Mouse (Mus musculus) MEL (cell line): ENCODE results near the gene Gba2. TPM values are rescaled to one million over a fixed set of nuclear protein-coding genes. Genes with fewer than 3 reads are reported as not detected.

Experiments
- DNase-seq: peaks from one replicate; pipeline ENCODE4 v3.0.0; 2011; ENCODE audit warnings: low read depth, low spot score
- H3K27ac ChIP-seq: 2 replicates; pipeline ENCODE4 v1.5.1; 2012; ENCODE audit warnings: low read depth, mild to moderate bottlenecking, control low read depth, low read length, moderate library complexity; ENCODE audit not compliant: control insufficient read depth
- H3K27me3 ChIP-seq, 2 experiments: fragments of 150-350 bp in 1 of 2; sonication (generic) in 1 of 2; 2 replicates each; pipeline ENCODE4 v1.6.1; 2012; ENCODE audit warnings: low read length in 2 of 2, mild to moderate bottlenecking in 2 of 2, improper control_type of control experiment in 1 of 2, moderate library complexity in 1 of 2; ENCODE audit not compliant: insufficient read depth in 2 of 2, control insufficient read depth in 1 of 2
- H3K36me3 ChIP-seq, 2 experiments: 2 replicates each; pipeline ENCODE4 v1.6.1; 2012 to 2014; ENCODE audit warnings: low read length in 2 of 2, improper control_type of control experiment in 1 of 2, inconsistent platforms in 1 of 2, mild to moderate bottlenecking in 1 of 2; ENCODE audit not compliant: insufficient read depth in 2 of 2, control insufficient read depth in 1 of 2
- H3K4me1 ChIP-seq, 2 experiments: fragments of 150-350 bp in 1 of 2; sonication (generic) in 1 of 2; 2 replicates each; pipeline ENCODE4 v1.6.1; 2012; ENCODE audit warnings: low read length in 2 of 2, improper control_type of control experiment in 1 of 2, mild to moderate bottlenecking in 1 of 2; ENCODE audit not compliant: insufficient read depth in 2 of 2, control insufficient read depth in 1 of 2
- H3K4me3 ChIP-seq, 2 experiments: fragments of 150-350 bp in 1 of 2; sonication (generic) in 1 of 2; 2 replicates each; pipeline ENCODE4 v1.5.1; 2012; ENCODE audit warnings: low read depth in 2 of 2, low read length in 2 of 2, mild to moderate bottlenecking in 2 of 2, moderate library complexity in 2 of 2, control low read depth in 1 of 2, improper control_type of control experiment in 1 of 2; ENCODE audit not compliant: control insufficient read depth in 1 of 2, insufficient read depth in 1 of 2
- H3K79me2 ChIP-seq: 2 replicates; pipeline ENCODE4 v1.6.1; 2012; ENCODE audit warnings: mild to moderate bottlenecking, low read length, moderate library complexity; ENCODE audit not compliant: control insufficient read depth, poor library complexity, insufficient read depth
- H3K9ac ChIP-seq: 2 replicates; pipeline ENCODE4 v1.6.1; 2012; ENCODE audit warnings: low read depth, mild to moderate bottlenecking, control low read depth, low read length, moderate library complexity; ENCODE audit not compliant: control insufficient read depth, poor library complexity, severe bottlenecking
- H3K9me3 ChIP-seq: fragments of 150-350 bp; sonication (generic); replicated peaks from 2 replicates; pipeline ENCODE4 v1.6.1; 2012; ENCODE audit warnings: mild to moderate bottlenecking, low read length, improper control_type of control experiment, moderate library complexity; ENCODE audit not compliant: insufficient read depth
- BHLHE40 ChIP-seq: IDR thresholded peaks from 2 replicates; pipeline ENCODE4 v1.6.1; 2012; ENCODE audit warnings: low read depth, mild to moderate bottlenecking, inconsistent platforms, low read length, improper control_type of control experiment, borderline replicate concordance
- CHD1 ChIP-seq: IDR thresholded peaks from 2 replicates; pipeline ENCODE4 v1.6.1; 2012; ENCODE audit warnings: low read depth, mild to moderate bottlenecking, inconsistent platforms, low read length, improper control_type of control experiment
- CTCF ChIP-seq, 3 experiments: IDR thresholded peaks in 2 of 3; conservative IDR thresholded peaks in 1 of 3; 2 replicates each; pipeline ENCODE4 v1.5.1; 2011 to 2012; ENCODE audit warnings: low read length in 3 of 3, low read depth in 2 of 3, mild to moderate bottlenecking in 2 of 3, improper control_type of control experiment in 1 of 3, inconsistent platforms in 1 of 3, mixed read lengths in 1 of 3, moderate library complexity in 1 of 3; ENCODE audit not compliant: control insufficient read depth in 1 of 3, insufficient read depth in 1 of 3, poor library complexity in 1 of 3, severe bottlenecking in 1 of 3
- E2F4 ChIP-seq: IDR thresholded peaks from 2 replicates; pipeline ENCODE4 v1.6.1; 2011; ENCODE audit warnings: low read depth, low read length, improper control_type of control experiment, borderline replicate concordance
- ELF1 ChIP-seq: IDR thresholded peaks from 2 replicates; pipeline ENCODE4 v1.6.1; 2014; ENCODE audit warnings: low read depth, mild to moderate bottlenecking, inconsistent platforms, low read length, improper control_type of control experiment, moderate library complexity
- EP300 ChIP-seq, 2 experiments: IDR thresholded peaks; 2 replicates each; pipeline ENCODE4 v1.6.1; 2011; ENCODE audit warnings: improper control_type of control experiment in 2 of 2, low read length in 2 of 2, low read depth in 1 of 2, mild to moderate bottlenecking in 1 of 2
- GABPA ChIP-seq: IDR thresholded peaks from 2 replicates; pipeline ENCODE4 v1.6.1; 2012; ENCODE audit warnings: low read depth, mild to moderate bottlenecking, inconsistent platforms, low read length, improper control_type of control experiment, moderate library complexity
- HCFC1 ChIP-seq: IDR thresholded peaks from 2 replicates; pipeline ENCODE4 v1.6.1; 2012; ENCODE audit warnings: low read depth, mild to moderate bottlenecking, inconsistent platforms, low read length, improper control_type of control experiment, moderate library complexity
- JUND ChIP-seq: IDR thresholded peaks from 2 replicates; pipeline ENCODE4 v1.6.1; 2011; ENCODE audit warnings: low read depth, mild to moderate bottlenecking, improper control_type of control experiment, low read length
- KAT2A ChIP-seq: conservative IDR thresholded peaks from 2 replicates; pipeline ENCODE4 v1.6.1; 2012; ENCODE audit warnings: low read depth, low read length, improper control_type of control experiment, inconsistent platforms
- MEF2A ChIP-seq: IDR thresholded peaks from 2 replicates; pipeline ENCODE4 v1.6.1; 2014; ENCODE audit warnings: low read depth, mild to moderate bottlenecking, inconsistent platforms, low read length, improper control_type of control experiment; ENCODE audit not compliant: poor library complexity, insufficient replicate concordance, severe bottlenecking; ENCODE audit errors: extremely low read depth
- POLR2AphosphoS2 ChIP-seq: IDR thresholded peaks from 2 replicates; pipeline ENCODE4 v1.6.1; 2011; ENCODE audit warnings: low read length, improper control_type of control experiment
- SIN3A ChIP-seq: IDR thresholded peaks from 2 replicates; pipeline ENCODE4 v1.6.1; 2012; ENCODE audit warnings: low read length, improper control_type of control experiment, inconsistent platforms
- TBP ChIP-seq: IDR thresholded peaks from 2 replicates; pipeline ENCODE4 v1.8.0; 2011; ENCODE audit warnings: low read depth, low read length, improper control_type of control experiment
- ZKSCAN1 ChIP-seq: IDR thresholded peaks from 2 replicates; pipeline ENCODE4 v1.6.1; 2012; ENCODE audit warnings: low read depth, mild to moderate bottlenecking, inconsistent platforms, low read length, improper control_type of control experiment, moderate library complexity
- ZNF384 ChIP-seq: IDR thresholded peaks from 2 replicates; pipeline ENCODE4 v1.6.1; 2012; ENCODE audit warnings: low read depth, mild to moderate bottlenecking, inconsistent platforms, low read length, improper control_type of control experiment
- polyA plus RNA-seq, 2 experiments: library from polyadenylated mRNA; stranded (reverse) in 1 of 2; unstranded in 1 of 2; fragments of >175 nt in 1 of 2; fragments of >200 nt in 1 of 2; gene quantifications; 2 replicates each; pipeline versions ENCODE4 v1.2.1 to v1.2.4; 2012; ENCODE audit warnings: low replicate concordance in 2 of 2, low read depth in 1 of 2; ENCODE audit not compliant: insufficient read length in 2 of 2, insufficient read depth in 1 of 2, missing spikeins in 1 of 2
- total RNA-seq: library from RNA; depleted of rRNA; stranded (reverse); fragments of 300-350 nt; gene quantifications from 2 replicates; pipeline ENCODE4 v1.2.3, GENCODE M21; 2012; rRNA removed

The Gba2 gene
- total and polyA plus RNA-seq, 3 experiments = 5.7 to 24.9 TPM; not detected in 1

DNA sequence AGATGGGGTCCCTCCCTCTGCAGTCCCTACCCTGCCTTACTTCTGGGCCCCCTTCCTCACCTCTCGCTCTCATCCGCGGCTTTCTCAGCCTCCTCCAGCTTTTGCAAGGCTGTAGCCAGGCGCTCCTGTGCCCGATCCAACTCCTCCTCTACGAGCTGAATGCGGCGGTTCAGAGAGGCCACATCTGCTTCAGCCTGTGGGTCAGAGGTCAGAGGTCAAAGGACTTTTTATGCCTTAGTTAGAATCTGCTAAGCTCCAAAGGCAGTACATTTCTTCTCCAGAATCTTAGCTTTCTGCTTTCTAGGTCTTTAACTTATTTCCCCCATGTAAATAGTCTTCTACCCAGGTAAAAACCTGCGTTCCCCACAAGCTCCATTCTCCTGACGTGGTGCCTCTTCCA lies 59.1 kb downstream of the Gba2 start:
- no peaks in the 10 kb centered on the region for H3K79me2 ChIP-seq
- no peak for TF ChIP-seq BHLHE40
- no peak for TF ChIP-seq E2F4
- TF ChIP-seq KAT2A = no peak
- no peak for TF ChIP-seq MEF2A
- no peak for TF ChIP-seq CTCF (IDR thresholded peaks at IDR 0.05 in 2 of 3, conservative IDR thresholded peaks at IDR 0.05 in 1 of 3; ENCODE audit: control insufficient read depth in 1 of 3, insufficient read depth in 1 of 3, low read depth in 2 of 3, low read length in 3 of 3, poor library complexity in 1 of 3, severe bottlenecking in 1 of 3)
- no peak for TF ChIP-seq GABPA
- no peak for TF ChIP-seq HCFC1
- no peak for TF ChIP-seq JUND
- TF ChIP-seq POLR2AphosphoS2 = no peak
- TF ChIP-seq SIN3A = no peak
- no peak for TF ChIP-seq CHD1
- no peak for TF ChIP-seq ZKSCAN1
- no peak for TF ChIP-seq ELF1
- TF ChIP-seq TBP = no peak
- no peak for TF ChIP-seq EP300 (IDR thresholded peaks at IDR 0.05; ENCODE audit: low read depth in 1 of 2, low read length in 2 of 2)
- no peak for TF ChIP-seq ZNF384
- TF ChIP-seq, all 39 proteins: peak for 0
- peaks cover 0 to 13% of the 10 kb centered on the region in 2 experiments for H3K4me1 ChIP-seq
- no peak for DNase-seq
- peaks cover 0 to 11% of the 10 kb centered on the region in 2 experiments; a peak in 2 of 4 replicates for H3K36me3 ChIP-seq
- H3K27me3 ChIP-seq = peaks cover 0 to under 1% of the 10 kb centered on the region in 2 experiments; a peak in 1 of 4 replicates
- no peaks in the 10 kb centered on the region for H3K9me3 ChIP-seq
- H3K4me3 ChIP-seq = no peak overlapping the region
- no peak overlapping the region for H3K9ac ChIP-seq
- no peak overlapping the region for H3K27ac ChIP-seq

Other genes starting within 250 kb of the Gba2 start
- 2.4 and 4.7 TPM in 2 replicates for gene Rusc2, start 196.9 kb downstream of the Gba2 start, total RNA-seq
- gene Rusc2, start 196.9 kb downstream of the Gba2 start, polyA plus RNA-seq = 1 to 10 TPM in 1 of 2 experiments, not detected in 1; 7.3 TPM
- gene Fam166b, start 149.7 kb downstream of the Gba2 start, total RNA-seq = not detected in 2 replicates
- gene Fam166b, start 149.7 kb downstream of the Gba2 start, polyA plus RNA-seq = not detected
- 7.6 and 9.1 TPM in 2 replicates for gene Tesk1, start 136.9 kb downstream of the Gba2 start, total RNA-seq
- gene Tesk1, start 136.9 kb downstream of the Gba2 start, polyA plus RNA-seq = 10 to 100 TPM in 1 of 2 experiments, not detected in 1; 24.6 TPM
- 0.52 and 1.3 TPM in 2 replicates for gene Cd72, start 124.2 kb downstream of the Gba2 start, total RNA-seq
- gene Cd72, start 124.2 kb downstream of the Gba2 start, polyA plus RNA-seq = 1 to 10 TPM in 1 of 2 experiments, not detected in 1; 2.4 TPM
- 0.08 TPM in 1 of 2 replicates, not detected in the other for gene Sit1, start 95.1 kb downstream of the Gba2 start, total RNA-seq
- under 1 TPM in 1 of 2 experiments, not detected in 1; 0.06 TPM for gene Sit1, start 95.1 kb downstream of the Gba2 start, polyA plus RNA-seq
- gene Ccdc107, start 86.0 kb downstream of the Gba2 start, total RNA-seq = 32.9 and 44.3 TPM in 2 replicates
- gene Ccdc107, start 86.0 kb downstream of the Gba2 start, polyA plus RNA-seq = 10 to 100 TPM in 1 of 2 experiments, not detected in 1; 56.7 TPM
- gene Arhgef39, start 79.2 kb downstream of the Gba2 start, total RNA-seq = 26.3 and 26.5 TPM in 2 replicates
- gene Arhgef39, start 79.2 kb downstream of the Gba2 start, polyA plus RNA-seq = 10 to 100 TPM in 1 of 2 experiments, not detected in 1; 56.7 TPM
- gene Car9, start 71.9 kb downstream of the Gba2 start, total RNA-seq = 0.77 and 1.2 TPM in 2 replicates
- 1 to 10 TPM in 1 of 2 experiments, not detected in 1; 3.3 TPM for gene Car9, start 71.9 kb downstream of the Gba2 start, polyA plus RNA-seq
- 0.08 TPM in 1 of 2 replicates, not detected in the other for gene Tpm2, start 55.1 kb downstream of the Gba2 start, total RNA-seq
- gene Tpm2, start 55.1 kb downstream of the Gba2 start, polyA plus RNA-seq = not detected
- 14.9 and 17.1 TPM in 2 replicates for gene Creb3, start 16.5 kb downstream of the Gba2 start, total RNA-seq
- gene Creb3, start 16.5 kb downstream of the Gba2 start, polyA plus RNA-seq = 10 to 100 TPM in 1 of 2 experiments, not detected in 1; 21.3 TPM
- 106 and 112 TPM in 2 replicates for gene Tln1, start 16.2 kb downstream of the Gba2 start, total RNA-seq
- 100 to 1,000 TPM in 1 of 2 experiments, 10 to 100 TPM in 1; 22.9 to 146 TPM for gene Tln1, start 16.2 kb downstream of the Gba2 start, polyA plus RNA-seq
- 14.3 and 17.1 TPM in 2 replicates for gene Rgp1, start 158 bp downstream of the Gba2 start, total RNA-seq
- 10 to 100 TPM in 1 of 2 experiments, not detected in 1; 47.6 TPM for gene Rgp1, start 158 bp downstream of the Gba2 start, polyA plus RNA-seq
- 0.73 and 1.0 TPM in 2 replicates for gene Msmp, start 5.6 kb upstream of the Gba2 start, total RNA-seq
- 1 to 10 TPM in 1 of 2 experiments, not detected in 1; 2.5 TPM for gene Msmp, start 5.6 kb upstream of the Gba2 start, polyA plus RNA-seq
- 0.27 and 0.49 TPM in 2 replicates for gene Npr2, start 53.1 kb upstream of the Gba2 start, total RNA-seq
- 1 to 10 TPM in 1 of 2 experiments, not detected in 1; 2.3 TPM for gene Npr2, start 53.1 kb upstream of the Gba2 start, polyA plus RNA-seq
- gene Spag8, start 74.7 kb upstream of the Gba2 start, total RNA-seq = 0.15 and 0.29 TPM in 2 replicates
- gene Spag8, start 74.7 kb upstream of the Gba2 start, polyA plus RNA-seq = under 1 TPM in 1 of 2 experiments, not detected in 1; 0.57 TPM
- gene Hint2, start 77.6 kb upstream of the Gba2 start, total RNA-seq = 35.3 and 46.4 TPM in 2 replicates
- gene Hint2, start 77.6 kb upstream of the Gba2 start, polyA plus RNA-seq = 100 to 1,000 TPM in 1 of 2 experiments, 10 to 100 TPM in 1; 33.2 to 254 TPM
- 0.42 and 0.46 TPM in 2 replicates for gene Tmem8b, start 90.1 kb upstream of the Gba2 start, total RNA-seq
- gene Tmem8b, start 90.1 kb upstream of the Gba2 start, polyA plus RNA-seq = 1 to 10 TPM in 1 of 2 experiments, not detected in 1; 3.6 TPM
- gene Fam221b, start 90.3 kb upstream of the Gba2 start, total RNA-seq = 7.0 and 8.8 TPM in 2 replicates
- gene Fam221b, start 90.3 kb upstream of the Gba2 start, polyA plus RNA-seq = under 1 TPM in 1 of 2 experiments, not detected in 1; 0.10 TPM
- gene Olfr70, start 121.9 kb upstream of the Gba2 start, total RNA-seq = not detected in 2 replicates
- not detected for gene Olfr70, start 121.9 kb upstream of the Gba2 start, polyA plus RNA-seq
- not detected in 2 replicates for gene Olfr71, start 131.4 kb upstream of the Gba2 start, total RNA-seq
- gene Olfr71, start 131.4 kb upstream of the Gba2 start, polyA plus RNA-seq = not detected
- not detected in 2 replicates for gene Hrct1, start 148.3 kb upstream of the Gba2 start, total RNA-seq
- not detected for gene Hrct1, start 148.3 kb upstream of the Gba2 start, polyA plus RNA-seq
- not detected in 2 replicates for gene Spaar, start 151.2 kb upstream of the Gba2 start, total RNA-seq
- not detected for gene Spaar, start 151.2 kb upstream of the Gba2 start, polyA plus RNA-seq
- not detected in 2 replicates for gene Olfr159, start 192.1 kb upstream of the Gba2 start, total RNA-seq
- gene Olfr159, start 192.1 kb upstream of the Gba2 start, polyA plus RNA-seq = not detected
- gene Olfr156, start 245.0 kb upstream of the Gba2 start, total RNA-seq = not detected in 2 replicates
- gene Olfr156, start 245.0 kb upstream of the Gba2 start, polyA plus RNA-seq = not detected